Mouse (Mus musculus): Measurements from ENCODE around the gene Rpp14. TPM values are rescaled to one million over a fixed set of nuclear protein-coding genes. Genes with fewer than 3 reads are reported as not detected.

The Rpp14 gene
- polyA plus RNA-seq, 1 experiment from 2014 or later = 34.0 TPM

DNA sequence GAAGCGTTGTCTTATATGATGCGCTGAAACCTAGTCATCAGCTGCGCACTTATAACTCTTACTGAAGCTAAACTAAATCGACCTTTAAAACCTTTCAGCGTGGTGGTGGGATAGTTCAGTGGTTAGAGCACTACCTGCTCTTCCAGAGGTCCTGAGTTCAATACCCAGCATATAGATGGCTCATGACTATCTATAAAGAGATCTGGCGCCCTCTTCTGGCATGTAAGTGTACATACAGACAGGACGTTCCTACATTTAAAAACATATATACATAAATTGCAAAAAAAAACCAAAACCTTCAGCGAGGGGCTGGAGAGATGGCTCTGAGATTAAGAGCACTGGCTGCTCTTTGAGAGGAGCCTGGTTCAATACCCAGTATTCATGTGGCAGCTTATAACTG, 35.8 kb upstream of the Rpp14 start:
- no peak overlapping the region for H3K9ac ChIP-seq (ENCODE audit: low read depth, low read length)
- 67% methylated on average over 8 of the region's 8 CpGs for WGBS
- no peak overlapping the region for H3K4me2 ChIP-seq (replicated peaks; ENCODE audit: low read depth)
- no peaks in the 10 kb centered on the region for H3K9me3 ChIP-seq (ENCODE audit: control insufficient read depth)
- H3K4me3 ChIP-seq (ENCODE audit: low read depth, low read length) = no peak overlapping the region
- no peaks in the 10 kb centered on the region for H3K27me3 ChIP-seq (replicated peaks; ENCODE audit: control insufficient read depth, insufficient read depth, low read length)
- peak; percentile 73 for TF ChIP-seq CTCF (IDR thresholded peaks at IDR 0.05; ENCODE audit: low read depth)
- H3K36me3 ChIP-seq (ENCODE audit: control insufficient read depth, insufficient read depth) = peaks cover 3% of the 10 kb centered on the region
- H3K27ac ChIP-seq (ENCODE audit: low read depth, low read length) = no peak overlapping the region
- no peaks in the 10 kb centered on the region for H3K4me1 ChIP-seq (replicated peaks; ENCODE audit: control insufficient read depth, insufficient read depth, low read length)
- no peak for ATAC-seq

- Histone ChIP-seq H3K9ac (ENCODE audit: low read depth, low read length) (no peak overlapping the region), H3K9me3 (ENCODE audit: control insufficient read depth) (no peaks in the 10 kb centered on the region), H3K27me3 (replicated peaks; ENCODE audit: control insufficient read depth, insufficient read depth, low read length) (no peaks in the 10 kb centered on the region), H3K4me3 (ENCODE audit: low read depth, low read length) (no peak overlapping the region), H3K4me2 (replicated peaks; ENCODE audit: low read depth) (no peak overlapping the region), H3K4me1 (replicated peaks; ENCODE audit: control insufficient read depth, insufficient read depth, low read length) (no peaks in the 10 kb centered on the region), H3K27ac (ENCODE audit: low read depth, low read length) (no peak overlapping the region), H3K36me3 (ENCODE audit: control insufficient read depth, insufficient read depth) (peaks cover 8% of the 10 kb centered on the region)
- 88% methylated on average over 6 of the region's 6 CpGs for WGBS
- TF ChIP-seq CTCF (IDR thresholded peaks at IDR 0.05; ENCODE audit: low read depth) = no peak
- no peak for ATAC-seq
Measured at GRCm38 (mm10) chr14:8044786-8045185, 35.4 kb upstream of the Rpp14 start.

- no peak overlapping the region for H3K27ac ChIP-seq (ENCODE audit: low read depth, low read length)
- WGBS = 74% methylated on average over 11 of the region's 11 CpGs
Measured at GRCm38 (mm10) chr14:8045187-8045846, 34.9 kb upstream of the Rpp14 start.

GRCm38 (mm10) chr14:8046839-8047238, 33.3 kb upstream of the Rpp14 start:
- Histone ChIP-seq H3K4me2 (replicated peaks; ENCODE audit: low read depth) (no peak overlapping the region), H3K36me3 (ENCODE audit: control insufficient read depth, insufficient read depth) (peaks cover 17% of the 10 kb centered on the region), H3K9me3 (ENCODE audit: control insufficient read depth) (no peaks in the 10 kb centered on the region), H3K27me3 (replicated peaks; ENCODE audit: control insufficient read depth, insufficient read depth, low read length) (no peaks in the 10 kb centered on the region), H3K9ac (ENCODE audit: low read depth, low read length) (no peak overlapping the region), H3K4me3 (ENCODE audit: low read depth, low read length) (no peak overlapping the region), H3K4me1 (replicated peaks; ENCODE audit: control insufficient read depth, insufficient read depth, low read length) (no peaks in the 10 kb centered on the region), H3K27ac (ENCODE audit: low read depth, low read length) (peak overlapping the region; percentile 3; the same call in 1 of the 2 replicates)
- no peak for TF ChIP-seq CTCF (IDR thresholded peaks at IDR 0.05; ENCODE audit: low read depth)
- peak; percentile 94 for ATAC-seq
- 52% methylated on average over 6 of the region's 6 CpGs for WGBS

More at GRCm38 (mm10) chr14:8045187-8045846, 34.9 kb upstream of the Rpp14 start:
- Histone ChIP-seq H3K36me3 (ENCODE audit: control insufficient read depth, insufficient read depth) (peaks cover 10% of the 10 kb centered on the region), H3K4me2 (replicated peaks; ENCODE audit: low read depth) (no peak overlapping the region), H3K4me3 (ENCODE audit: low read depth, low read length) (no peak overlapping the region), H3K9ac (ENCODE audit: low read depth, low read length) (no peak overlapping the region), H3K27me3 (replicated peaks; ENCODE audit: control insufficient read depth, insufficient read depth, low read length) (no peaks in the 10 kb centered on the region), H3K9me3 (ENCODE audit: control insufficient read depth) (no peaks in the 10 kb centered on the region), H3K4me1 (replicated peaks; ENCODE audit: control insufficient read depth, insufficient read depth, low read length) (no peaks in the 10 kb centered on the region)
- no peak for ATAC-seq
- no peak for TF ChIP-seq CTCF (IDR thresholded peaks at IDR 0.05; ENCODE audit: low read depth)

DNA sequence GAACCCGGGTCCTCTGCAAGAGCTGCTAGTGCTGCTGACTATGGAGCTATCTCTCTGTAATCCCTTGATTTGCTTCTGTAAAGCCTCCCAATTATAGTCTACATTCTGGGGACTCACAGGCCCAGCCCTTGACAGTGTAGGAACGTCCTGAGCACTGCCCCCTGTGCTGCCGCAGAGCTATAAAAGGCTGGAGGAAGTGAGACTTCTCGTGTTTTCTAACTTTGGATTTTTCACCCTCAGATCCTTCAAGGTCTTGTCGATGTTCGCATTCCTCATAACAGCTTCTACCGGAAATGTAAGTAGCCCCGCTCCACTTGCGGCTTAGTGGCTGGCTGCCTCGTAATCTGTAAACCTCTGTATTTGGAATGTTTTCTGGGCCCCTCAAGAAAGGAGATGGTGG, 30.8 kb upstream of the Rpp14 start:
- H3K36me3 ChIP-seq (ENCODE audit: control insufficient read depth, insufficient read depth) = peaks cover 17% of the 10 kb centered on the region
- H3K9ac ChIP-seq (ENCODE audit: low read depth, low read length) = no peak overlapping the region
- H3K4me3 ChIP-seq (ENCODE audit: low read depth, low read length) = no peak overlapping the region
- no peaks in the 10 kb centered on the region for H3K9me3 ChIP-seq (ENCODE audit: control insufficient read depth)
- no peaks in the 10 kb centered on the region for H3K4me1 ChIP-seq (replicated peaks; ENCODE audit: control insufficient read depth, insufficient read depth, low read length)
- H3K4me2 ChIP-seq (replicated peaks; ENCODE audit: low read depth) = no peak overlapping the region
- no peak overlapping the region for H3K27ac ChIP-seq (ENCODE audit: low read depth, low read length)
- H3K27me3 ChIP-seq (replicated peaks; ENCODE audit: control insufficient read depth, insufficient read depth, low read length) = no peaks in the 10 kb centered on the region
- TF ChIP-seq CTCF (IDR thresholded peaks at IDR 0.05; ENCODE audit: low read depth) = no peak
- ATAC-seq = no peak
- 86% methylated on average over 10 of the region's 10 CpGs for WGBS

DNA sequence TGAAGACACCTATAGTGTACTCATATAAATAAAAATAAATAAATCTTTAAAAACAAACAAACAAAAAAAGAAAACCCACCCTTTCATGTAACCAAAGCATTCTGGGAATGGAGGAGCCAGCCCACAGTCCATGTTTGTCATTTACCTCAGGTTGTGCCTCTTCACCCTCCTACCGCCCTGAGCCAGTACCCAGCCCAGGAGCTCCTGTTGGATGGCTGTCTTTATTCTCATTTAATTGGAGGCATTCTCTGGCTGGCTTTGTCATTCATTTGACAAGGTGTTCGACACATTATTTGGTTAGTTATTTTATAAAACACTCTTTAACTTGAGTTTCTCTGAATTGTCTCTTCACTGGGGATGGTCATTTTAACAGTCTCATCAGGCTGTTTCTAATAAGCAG, 28.3 kb upstream of the Rpp14 start:
- WGBS = 87% methylated on average over 2 of the region's 2 CpGs
- no peak for ATAC-seq
- no peak for TF ChIP-seq CTCF (IDR thresholded peaks at IDR 0.05; ENCODE audit: low read depth)

More for the DNA sequence above, 28.3 kb upstream of the Rpp14 start:
- no peak overlapping the region for H3K4me3 ChIP-seq (ENCODE audit: low read depth, low read length)
- no peak overlapping the region for H3K27ac ChIP-seq (ENCODE audit: low read depth, low read length)
- no peaks in the 10 kb centered on the region for H3K9me3 ChIP-seq (ENCODE audit: control insufficient read depth)
- no peak overlapping the region for H3K9ac ChIP-seq (ENCODE audit: low read depth, low read length)
- H3K36me3 ChIP-seq (ENCODE audit: control insufficient read depth, insufficient read depth) = peaks cover 17% of the 10 kb centered on the region
- no peaks in the 10 kb centered on the region for H3K27me3 ChIP-seq (replicated peaks; ENCODE audit: control insufficient read depth, insufficient read depth, low read length)
- H3K4me1 ChIP-seq (replicated peaks; ENCODE audit: control insufficient read depth, insufficient read depth, low read length) = no peaks in the 10 kb centered on the region
- H3K4me2 ChIP-seq (replicated peaks; ENCODE audit: low read depth) = no peak overlapping the region
